Mouse (Mus musculus): ENCODE data around the gene Rtca.

Rtca gene

GRCm38 (mm10) chr3:116476686-116477298 is 31.2 kb downstream of the Rtca start:
- DNase-seq (ENCODE audit: extremely low read depth, low read depth, low spot score): no peak

DNA sequence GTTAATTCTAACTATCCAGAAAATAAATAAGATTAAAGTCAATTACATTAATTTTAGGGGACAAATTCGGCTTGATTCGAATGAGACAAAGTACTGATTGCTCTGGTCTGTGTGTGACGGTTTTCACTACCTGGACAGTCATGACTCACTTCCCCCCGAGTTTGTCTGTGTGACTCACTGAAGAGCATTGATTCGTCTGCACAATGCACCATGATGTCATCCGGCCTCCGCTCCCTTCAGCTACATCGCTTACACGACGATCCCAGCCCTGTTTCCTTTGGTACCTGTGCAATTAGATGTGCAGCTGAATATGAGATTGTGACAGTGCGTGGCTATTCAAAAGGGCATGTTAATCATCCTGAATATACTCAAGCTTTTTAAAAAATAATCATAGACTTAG is 33.4 kb downstream of the Rtca start:
- no peak for DNase-seq (ENCODE audit: extremely low read depth, low read depth, low spot score)

DNA sequence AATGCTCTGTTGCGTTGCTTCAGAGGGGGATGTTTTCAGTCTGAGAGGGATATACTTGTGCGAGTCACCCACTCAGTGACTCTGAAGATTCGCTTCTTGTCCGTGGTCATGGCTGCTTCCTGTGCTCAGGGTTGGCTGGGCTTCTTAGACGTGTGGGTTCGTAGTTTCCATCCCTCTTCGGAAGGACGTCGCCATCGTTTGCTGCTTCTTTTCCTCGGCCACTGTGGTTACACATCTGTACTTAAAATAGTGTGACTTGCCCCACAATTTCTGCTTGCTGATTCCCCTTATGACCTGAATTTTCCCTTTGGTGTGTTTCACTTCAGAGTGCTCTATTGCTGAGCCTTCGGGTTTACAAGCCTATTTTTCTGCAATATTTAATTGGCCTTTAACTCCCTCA is 42.3 kb downstream of the Rtca start:
- DNase-seq (ENCODE audit: extremely low read depth, low read depth, low spot score): no peak

- no peak for DNase-seq (ENCODE audit: extremely low read depth, low read depth, low spot score)
Measured at GRCm38 (mm10) chr3:116464318-116464717, 43.7 kb downstream of the Rtca start.

DNA sequence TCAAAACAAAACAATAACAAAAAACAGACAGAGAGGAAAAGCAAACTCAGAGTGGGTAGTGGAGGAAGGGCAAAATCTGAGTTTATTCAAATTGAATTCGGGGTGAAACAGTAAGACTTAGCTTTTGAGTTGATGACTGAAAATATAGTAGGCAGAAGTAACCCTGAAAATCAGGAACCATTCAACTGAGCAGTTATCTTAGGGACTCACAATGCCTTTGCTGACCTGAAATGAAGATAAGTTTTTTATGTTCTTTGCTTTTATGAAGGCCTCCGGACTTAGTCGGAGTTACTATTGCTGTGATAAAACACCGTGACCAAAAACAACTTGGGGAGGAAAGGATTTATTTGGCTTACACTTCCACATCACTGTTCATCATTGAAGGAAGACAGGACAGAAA is 47.0 kb downstream of the Rtca start:
- no peak for DNase-seq (ENCODE audit: extremely low read depth, low read depth, low spot score)

GRCm38 (mm10) chr3:116454529-116454928 is 53.5 kb downstream of the Rtca start:
- no peak for DNase-seq (ENCODE audit: extremely low read depth, low read depth, low spot score)

DNA sequence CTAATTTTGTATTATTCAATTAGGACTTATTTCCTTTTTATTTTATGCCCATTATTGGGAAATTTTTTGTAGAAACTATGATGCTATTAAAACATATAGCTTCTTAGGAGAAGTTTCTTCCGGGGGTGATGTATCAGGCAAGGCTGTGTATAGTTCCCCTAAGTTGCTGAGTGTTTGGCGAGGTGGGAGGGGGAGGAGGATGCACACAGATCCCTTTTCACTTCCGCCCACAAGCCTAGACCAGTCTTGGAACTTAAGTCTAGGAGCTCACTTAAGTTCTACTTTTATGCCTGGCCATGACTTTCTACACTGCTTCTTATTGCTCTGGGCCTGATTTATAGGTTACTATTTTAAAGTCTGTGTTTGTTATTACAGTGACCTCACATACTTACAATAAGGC is 57.3 kb downstream of the Rtca start:
- DNase-seq (ENCODE audit: extremely low read depth, low read depth, low spot score): no peak

DNA sequence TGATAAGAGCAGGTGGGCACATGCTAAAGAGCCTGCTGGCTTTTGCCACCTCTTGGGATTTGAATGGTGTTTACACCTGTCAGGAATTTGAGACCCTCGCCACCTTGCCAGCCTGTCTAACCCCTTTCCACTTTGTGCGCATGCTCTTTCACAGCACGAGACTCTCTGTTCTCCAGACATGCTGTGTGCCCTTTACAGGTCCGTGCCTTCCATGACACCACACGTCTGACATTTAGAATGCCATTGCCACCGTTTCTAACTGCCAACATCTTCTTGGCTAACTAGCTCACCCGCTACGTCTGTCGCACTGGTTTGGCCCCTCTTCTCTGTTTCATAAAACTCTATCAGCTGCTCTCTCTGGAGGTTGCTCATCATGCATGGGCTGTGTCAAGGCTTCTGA is 63.7 kb downstream of the Rtca start:
- DNase-seq (ENCODE audit: extremely low read depth, low read depth, low spot score): no peak

GRCm38 (mm10) chr3:116442788-116443187 is 65.2 kb downstream of the Rtca start:
- no peak for DNase-seq (ENCODE audit: extremely low read depth, low read depth, low spot score)

- DNase-seq (ENCODE audit: extremely low read depth, low read depth, low spot score): no peak
Measured at GRCm38 (mm10) chr3:116441518-116442205, 66.3 kb downstream of the Rtca start.

GRCm38 (mm10) chr3:116440066-116440997 is 67.7 kb downstream of the Rtca start:
- no peak for DNase-seq (ENCODE audit: extremely low read depth, low read depth, low spot score)

All from fat pad, adult 2 months (tissue).